Mouse (Mus musculus) spleen, adult 18-20 months (tissue): ENCODE measurements around the gene Clta.
"Not testable (repeated sequence)": the region's sequence is repeated elsewhere in the genome, so short reads cannot be mapped to it uniquely, and the experiment has no call there.

Source experiments
- DNase-seq, 2 experiments: peaks; one replicate each; pipeline ENCODE4 v3.0.0; 2022; ENCODE audit warnings: mixed read lengths in 2 of 2

The Clta gene

DNA sequence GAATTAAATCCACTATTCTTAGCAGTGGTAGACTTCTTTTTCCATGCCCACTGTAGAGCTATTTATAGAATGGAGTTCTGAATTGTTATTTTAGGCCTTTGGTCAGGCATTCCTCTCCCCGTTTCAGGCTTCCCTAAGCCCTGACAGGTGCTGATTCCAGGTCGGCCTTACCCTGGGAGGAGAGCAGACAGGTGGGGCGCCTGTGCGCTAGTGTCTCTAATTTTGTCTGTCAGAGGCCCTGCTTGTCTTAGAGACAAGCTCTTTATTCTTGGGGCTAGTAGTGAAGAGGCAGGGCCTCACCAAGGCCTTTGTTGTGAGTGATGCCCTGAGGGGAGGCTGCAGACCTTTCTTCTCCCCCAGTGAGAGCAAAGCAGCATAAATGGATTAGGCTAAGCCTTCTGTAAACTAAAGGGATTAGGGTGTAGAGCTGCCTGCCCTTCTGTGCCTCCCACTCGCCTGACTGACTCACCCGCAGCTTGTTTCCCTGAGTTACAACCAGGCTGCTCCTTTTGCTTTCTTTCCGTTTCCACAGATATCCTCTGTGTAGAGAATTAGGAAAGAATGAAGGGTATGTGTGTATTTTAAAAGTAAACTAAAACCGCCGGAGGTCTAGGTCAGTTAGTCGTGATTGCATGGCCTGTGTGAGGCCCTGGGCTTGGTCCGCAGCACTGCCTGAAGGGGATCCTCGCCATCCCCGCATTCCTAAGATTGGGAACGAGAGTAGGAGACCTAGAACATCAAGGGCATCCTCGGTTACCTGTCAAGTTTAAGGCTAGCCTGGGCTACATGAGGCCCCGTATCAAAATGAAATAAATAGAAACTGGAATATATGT, 24.3 kb downstream of the Clta start:
- DNase-seq, result no peak

DNA sequence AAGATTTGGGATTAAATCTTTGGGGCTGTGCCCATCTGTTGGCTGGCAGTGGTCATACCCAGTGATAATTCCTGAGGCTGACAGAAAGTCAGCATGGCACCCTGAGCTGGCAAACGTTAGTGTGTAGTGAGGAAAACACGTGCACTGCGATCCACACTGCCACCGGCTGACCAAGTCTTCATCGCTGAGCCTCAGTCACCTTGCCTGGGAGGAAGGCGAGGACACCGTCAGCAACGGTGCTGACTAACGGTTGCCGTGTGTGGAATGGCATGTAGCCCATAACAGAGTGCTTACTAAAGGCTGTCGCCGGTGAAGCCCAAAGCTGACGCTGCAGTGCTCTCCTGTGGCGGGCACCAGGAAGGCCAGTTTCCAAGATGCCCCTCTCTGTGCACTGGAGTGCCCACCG, 25.4 kb downstream of the Clta start:
- no peak for DNase-seq

DNA sequence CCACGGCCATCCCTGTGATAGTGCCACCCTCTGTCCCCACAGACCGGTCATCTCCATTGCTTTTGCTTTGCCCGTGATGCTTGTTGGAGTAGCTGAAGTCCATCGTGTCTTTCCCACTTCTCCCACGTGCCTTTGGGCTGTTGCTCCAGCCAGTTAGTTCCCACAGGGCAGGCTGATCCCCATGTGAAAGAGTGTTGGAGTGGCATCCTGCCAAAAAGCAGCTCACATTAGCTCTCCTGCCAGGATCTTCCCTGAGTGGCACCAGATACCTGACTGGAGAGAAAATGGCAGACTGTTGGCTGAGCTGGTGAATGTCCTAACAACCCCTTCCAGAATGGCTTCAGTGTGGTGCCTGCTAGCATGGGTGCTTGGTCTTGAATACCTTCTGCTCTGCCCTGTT, 27.3 kb downstream of the Clta start:
- no peak for DNase-seq

DNA sequence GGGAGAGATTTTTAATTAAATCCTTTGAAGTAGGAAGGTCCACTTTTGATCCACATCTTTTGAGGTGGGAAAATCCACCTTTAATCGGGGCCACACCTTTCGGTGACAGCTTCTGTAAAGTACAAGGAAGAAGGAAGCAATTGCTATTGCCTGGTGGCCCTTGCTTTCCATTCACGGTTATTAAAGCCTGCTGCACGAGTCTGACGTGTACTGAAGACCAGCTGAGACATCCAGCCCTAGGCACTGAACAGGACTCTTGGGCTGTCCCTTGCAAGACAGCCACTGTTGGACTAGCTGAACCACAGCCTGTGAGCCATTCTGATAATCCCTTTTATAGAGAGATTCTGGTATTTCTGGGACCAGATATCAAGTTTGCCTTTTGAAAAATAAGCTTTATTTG, 32.2 kb downstream of the Clta start:
- no peak for DNase-seq

DNA sequence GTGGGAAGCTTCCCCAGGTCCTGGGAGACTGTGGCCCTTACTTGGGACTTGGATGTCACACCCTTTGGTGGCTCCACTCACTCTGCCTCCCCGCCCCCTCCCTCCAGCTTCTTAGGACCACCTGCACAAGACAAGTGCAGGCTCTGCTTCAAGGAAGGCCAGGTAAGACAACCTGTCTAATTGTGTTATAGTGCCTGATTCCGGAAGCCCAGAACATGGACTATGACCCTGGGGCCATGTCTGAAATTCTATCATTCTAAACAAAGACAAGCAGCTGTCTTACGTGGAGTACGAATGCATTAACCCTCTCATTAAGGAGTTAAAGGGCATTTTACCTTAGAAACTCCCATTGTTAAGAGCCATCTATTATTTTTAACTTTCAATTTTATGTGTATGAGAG, 36.5 kb downstream of the Clta start:
- no peak for DNase-seq

DNA sequence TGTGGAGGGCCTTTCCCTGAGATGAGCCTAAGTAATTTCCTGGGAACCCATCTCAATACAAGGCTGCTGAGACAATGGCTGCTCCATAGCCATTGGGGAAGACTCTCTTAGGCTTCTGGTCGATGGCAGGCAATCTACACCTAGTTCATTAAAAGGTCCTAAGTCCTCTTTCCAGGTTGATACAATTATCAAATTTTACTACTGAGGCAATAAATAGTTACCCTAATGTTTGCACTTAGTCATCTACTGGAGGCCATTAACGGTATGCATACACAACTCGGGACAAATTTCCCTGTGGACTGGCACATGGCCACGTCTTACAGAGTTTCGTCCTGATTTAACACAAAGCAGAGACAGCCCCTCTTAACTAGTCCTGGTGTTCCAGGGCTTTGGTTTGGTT, 38.2 kb downstream of the Clta start:
- no peak for DNase-seq

DNA sequence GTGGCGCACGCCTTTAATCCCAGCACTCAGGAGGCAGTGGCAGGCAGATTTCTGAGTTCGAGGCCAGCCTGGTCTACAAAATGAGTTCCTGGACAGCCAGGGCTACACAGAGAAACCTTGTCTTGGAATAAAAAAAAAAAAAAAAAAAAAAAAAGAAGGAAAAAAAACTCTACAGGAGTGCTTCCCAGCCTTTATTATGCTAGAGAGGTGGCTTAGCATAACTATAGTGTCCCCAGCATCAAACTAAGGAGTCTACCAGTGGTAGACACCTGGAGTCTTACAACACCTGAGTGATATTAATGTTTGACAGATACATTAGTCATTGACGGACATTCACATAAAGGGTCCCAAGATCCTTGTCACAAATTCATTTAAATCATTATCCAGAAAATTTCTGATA, 38.9 kb downstream of the Clta start:
- not testable (repeated sequence) for DNase-seq

DNA sequence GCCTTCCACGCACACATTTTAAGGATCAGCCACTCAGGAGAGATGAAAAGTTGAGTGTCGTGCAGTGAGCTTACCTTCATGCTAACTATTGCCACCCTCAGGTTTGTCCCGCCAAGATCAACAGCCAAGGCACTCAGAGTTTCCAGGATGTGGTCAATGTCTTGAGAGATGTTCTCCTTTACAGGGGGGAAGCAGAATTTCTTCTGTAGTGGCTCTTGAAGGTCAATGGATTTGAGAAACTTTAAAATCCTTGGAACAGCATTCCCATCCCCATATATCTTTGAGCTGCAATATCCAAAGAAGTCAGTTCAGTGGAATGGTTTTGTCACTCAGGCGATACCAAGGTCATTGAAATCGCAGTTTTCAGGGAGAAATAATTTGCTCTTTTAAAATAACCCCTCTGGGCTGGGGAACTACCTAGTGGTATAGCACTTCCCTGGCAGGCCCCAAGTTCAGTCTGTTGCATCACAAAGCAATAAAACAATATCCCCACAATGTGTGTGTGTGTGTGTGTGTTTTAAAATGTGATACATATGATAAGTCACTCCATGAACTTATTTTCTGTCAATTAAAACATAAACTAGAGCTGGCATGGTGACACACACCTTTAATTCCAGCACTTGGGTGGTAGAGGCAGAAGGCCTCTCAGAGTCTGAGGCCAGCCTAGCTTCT, 40.6 kb downstream of the Clta start:
- DNase-seq, result no peak

DNA sequence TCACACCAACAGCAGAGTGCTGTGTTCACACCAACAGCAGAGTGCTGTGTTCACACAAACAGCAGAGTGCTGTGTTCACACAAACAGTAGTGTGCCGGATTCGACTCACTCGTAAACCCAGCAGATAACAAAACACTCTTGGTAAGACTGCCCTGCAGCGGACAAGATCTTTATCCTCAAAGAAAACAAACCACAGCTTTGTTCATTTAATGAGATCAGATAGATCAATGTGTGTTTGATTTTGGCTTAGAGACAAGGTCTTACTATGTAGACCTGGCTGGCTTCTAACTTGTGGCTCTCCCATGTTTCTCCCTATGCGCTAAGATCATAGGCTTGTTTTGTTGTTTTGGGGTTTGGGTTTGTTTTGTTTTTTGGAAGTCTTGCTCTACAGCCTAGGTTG, 41.8 kb downstream of the Clta start:
- no peak for DNase-seq

DNA sequence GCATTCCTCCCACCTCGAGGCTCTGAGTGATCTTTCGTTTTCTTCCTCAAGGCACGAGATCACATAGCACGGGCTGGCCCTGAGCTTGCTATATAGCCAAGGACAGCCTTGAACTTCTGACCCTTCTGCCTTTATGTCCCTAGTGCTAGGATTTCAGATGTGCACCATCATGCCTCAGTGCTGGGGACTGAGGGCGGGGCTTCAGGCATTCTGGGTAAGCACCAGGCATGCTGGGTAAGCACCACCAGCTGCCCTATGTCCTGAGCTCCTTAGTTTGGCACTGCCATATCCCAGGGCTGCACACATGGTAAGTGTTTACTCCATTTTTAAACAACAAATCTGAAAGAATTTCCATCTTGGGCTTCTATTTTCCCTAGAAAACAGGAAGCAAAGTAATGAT, 45.6 kb downstream of the Clta start:
- no peak for DNase-seq

DNA sequence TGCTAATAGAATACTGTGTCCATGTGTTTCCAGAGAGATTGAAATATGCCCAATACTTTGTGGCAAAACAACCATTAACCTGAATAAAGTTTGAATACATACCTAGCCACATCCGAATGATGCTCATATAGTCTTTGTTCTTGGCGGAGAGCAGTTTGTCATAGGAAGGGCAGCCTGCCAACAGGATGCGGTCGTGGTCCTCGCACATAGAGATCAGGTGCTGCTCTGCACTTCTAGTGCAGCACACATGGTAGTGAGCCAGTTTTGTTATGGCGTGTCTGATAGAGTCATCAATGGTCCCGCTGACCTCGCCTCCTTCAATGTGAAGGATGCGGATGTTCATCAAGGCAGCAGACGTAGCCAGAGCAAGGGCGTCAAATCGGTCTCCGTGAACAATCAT, 55.4 kb downstream of the Clta start:
- no peak for DNase-seq

DNA sequence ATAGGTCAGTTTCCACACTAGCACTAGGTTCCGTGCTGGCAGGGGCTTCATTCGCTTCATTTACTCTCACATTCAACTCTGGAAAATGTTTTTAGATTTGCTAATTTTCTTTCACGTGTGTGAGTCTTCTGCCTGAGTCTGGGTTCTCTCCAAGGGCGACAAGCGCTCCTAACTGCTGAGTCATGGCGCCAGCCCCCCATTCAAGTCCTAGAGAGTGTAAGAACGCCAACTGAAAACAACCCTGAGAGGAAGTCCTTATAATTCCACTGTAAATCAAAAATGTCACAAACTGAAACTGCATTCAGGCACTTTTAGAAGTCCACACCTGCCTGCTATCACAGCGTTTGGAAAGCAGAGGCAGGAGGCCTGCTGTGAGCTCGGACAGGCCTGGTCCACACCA, 57.8 kb downstream of the Clta start:
- DNase-seq, result no peak

DNA sequence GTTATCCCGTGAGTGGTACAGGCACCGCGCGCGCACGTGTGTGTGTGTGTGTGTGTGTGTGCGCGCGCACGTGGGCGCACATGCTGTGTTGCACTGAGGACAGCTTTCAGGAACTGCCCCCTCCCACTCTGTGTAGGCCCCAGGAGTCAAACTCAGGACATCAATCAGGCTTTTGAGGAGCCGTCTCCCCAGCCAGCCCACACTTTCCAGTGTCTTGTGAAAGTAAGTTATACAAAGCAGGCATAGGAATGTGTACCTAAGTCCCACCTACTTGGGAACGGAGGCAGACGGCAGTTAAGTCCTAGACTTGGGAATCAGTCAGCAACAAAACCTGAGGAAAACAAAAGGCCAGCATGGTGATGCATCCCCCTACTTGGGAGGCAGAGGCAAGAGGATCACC, 58.6 kb downstream of the Clta start:
- no peak for DNase-seq

DNA sequence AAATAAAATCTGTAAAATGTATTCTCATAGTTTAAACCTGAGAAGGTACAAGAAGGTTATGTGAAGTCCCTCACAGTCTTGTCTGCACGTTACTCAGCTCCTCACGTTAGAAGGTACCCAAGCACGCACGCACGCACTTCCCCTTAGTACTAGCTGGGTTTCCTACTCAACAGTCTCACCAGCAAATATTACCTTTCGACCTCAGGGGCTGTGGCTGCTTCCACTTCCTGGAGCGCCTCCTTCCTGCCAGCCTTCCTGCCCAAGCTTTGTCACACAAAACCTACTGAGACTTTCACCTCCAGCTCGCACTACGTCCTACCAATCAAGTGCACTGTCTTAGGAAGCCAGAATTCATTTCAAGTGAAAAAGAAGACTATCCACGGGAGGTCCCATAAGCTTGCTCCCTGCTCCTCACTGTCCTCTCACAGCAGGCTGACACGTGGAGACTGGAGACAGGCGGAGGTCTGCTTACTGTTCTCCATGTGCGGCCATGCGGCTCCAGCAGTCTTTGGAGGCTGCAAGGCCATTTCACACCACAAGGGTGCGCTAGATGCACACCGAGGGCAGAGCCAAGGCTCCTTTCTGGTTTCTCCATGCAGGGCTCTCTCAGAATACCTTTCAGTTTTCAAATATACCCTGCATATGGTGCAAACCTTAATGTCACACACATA, 61.2 kb downstream of the Clta start:
- peak; percentile 82 to 91 for DNase-seq

DNA sequence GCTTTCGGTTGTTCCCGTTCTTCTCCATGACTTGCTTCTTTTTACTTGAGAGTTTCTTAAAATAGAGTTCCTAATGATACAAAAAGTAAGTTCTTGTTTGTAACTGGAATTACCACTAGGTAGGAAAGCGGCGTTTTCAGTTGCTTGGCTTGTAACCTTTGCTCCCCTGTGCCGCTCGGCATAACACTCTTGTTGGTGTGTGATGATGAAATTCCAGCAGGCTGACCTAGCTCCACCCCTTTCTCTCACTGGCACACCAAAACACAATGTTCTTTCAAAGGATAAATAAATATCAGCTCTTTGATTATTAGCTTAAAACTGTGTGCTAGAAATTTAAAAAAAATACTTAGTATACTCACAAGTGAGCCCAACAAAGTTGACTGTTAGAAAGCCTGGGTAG, 62.6 kb downstream of the Clta start:
- DNase-seq, result no peak

DNA sequence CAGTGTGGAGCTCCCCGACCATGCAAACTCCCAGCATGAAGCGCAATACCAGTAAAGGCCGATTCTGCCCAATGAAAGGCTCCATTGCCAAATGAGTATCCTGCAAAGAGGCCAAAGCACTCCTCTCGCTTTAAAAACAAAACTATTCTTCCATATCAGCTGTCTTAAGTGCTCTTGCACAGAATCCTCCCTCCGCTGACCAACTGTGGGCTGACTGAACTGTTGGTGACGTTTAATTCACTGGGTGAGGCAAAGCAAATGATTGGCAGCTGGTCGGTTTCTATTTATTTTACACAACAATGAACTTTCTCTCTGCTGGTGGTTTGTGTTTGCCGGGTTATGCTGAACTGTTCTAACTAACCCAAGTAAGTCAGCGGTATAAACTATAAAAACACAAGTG, 64.5 kb downstream of the Clta start:
- DNase-seq, result no peak

DNA sequence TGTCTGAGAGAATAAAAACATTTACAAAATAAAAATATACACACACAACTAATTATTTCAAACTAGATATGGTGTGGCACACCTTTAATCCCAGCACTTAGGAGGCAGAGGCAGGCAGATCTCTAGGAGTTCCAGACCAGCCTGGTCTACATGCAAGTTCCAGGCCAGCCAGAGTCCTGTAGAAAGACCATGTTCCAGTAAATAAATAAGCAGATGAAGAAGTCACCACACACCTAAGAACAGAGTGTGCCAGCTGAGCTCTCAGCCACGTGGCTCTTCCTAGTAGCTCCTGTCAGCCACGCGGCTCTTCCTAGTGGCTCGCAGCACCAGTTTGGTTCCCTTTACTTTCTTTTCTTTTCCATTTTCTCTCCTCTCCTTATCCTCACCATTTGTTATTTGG, 65.2 kb downstream of the Clta start:
- no peak for DNase-seq

DNA sequence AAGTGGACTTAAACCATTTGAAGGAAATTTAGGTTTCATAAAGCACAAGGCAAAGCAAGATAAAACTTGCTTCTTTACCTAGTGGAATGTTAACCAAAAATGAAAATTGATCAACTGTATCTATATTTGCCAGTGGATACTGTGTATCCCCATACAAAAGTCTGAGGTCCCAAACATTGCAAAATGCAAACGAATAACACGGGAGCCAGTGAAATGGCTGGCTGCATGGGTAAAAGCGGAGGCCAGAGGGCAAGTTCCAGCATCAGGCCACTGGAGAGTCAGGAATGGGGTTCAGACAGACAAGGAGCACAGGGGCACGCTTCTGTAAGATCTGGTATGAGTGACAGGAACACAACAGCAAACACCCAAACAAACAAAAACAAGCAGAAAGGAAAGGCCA, 66.4 kb downstream of the Clta start:
- no peak for DNase-seq

DNA sequence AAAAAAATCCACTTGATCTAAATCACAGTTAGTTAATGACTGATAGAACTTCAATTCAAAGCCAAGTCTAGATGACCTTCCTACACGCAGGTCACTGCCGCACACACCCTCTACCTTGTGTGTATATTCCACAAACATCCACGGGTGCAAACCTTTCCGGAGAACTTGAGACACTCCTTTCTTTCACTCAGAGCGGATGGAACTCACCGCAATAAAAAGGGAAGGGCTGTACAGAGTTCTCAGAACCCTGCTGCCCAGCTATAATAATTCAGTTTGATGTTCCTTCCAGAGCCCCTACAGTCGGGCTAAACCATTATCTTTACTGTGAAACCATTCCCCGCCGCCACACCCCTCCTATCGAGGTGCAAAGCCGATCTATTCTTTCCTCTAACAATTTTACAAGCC, 67.5 kb downstream of the Clta start:
- no peak for DNase-seq

DNA sequence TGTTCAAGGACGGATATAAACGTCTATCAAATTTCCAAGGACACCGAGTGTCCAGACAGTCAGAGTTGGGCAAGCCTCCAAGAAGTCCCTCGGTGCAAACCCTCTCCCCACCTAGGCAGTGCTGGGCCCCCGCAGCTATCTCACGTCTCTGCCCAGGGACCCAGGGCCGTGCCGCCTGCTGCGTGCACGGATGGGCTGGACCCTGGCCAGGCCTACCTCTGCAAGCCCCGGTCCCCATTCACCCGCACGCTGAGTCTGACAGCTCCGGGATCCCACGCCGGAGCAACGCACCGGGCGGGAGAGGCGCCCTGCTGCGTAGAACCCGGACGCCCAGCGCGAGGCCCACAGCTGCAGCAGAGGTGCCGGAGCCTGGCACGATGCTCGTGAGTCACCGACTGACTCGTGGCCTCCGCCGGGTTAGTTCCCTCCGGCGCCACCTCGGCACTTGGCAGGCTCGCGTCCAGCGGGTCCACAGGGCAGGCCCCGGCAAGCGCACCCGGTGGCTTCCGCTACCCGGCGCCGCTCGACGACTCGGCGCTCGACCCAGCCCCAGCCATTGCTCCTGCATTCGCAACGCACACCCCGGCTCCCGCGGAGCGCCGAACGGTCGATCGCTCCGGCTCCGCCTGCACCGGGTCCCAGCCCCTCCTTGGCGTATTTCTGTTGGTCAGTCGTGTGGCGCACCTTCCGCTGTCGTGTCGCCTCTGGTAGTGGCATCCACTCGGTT, 68.1 kb downstream of the Clta start:
- DNase-seq, result peak; percentile 83 to 88

DNA sequence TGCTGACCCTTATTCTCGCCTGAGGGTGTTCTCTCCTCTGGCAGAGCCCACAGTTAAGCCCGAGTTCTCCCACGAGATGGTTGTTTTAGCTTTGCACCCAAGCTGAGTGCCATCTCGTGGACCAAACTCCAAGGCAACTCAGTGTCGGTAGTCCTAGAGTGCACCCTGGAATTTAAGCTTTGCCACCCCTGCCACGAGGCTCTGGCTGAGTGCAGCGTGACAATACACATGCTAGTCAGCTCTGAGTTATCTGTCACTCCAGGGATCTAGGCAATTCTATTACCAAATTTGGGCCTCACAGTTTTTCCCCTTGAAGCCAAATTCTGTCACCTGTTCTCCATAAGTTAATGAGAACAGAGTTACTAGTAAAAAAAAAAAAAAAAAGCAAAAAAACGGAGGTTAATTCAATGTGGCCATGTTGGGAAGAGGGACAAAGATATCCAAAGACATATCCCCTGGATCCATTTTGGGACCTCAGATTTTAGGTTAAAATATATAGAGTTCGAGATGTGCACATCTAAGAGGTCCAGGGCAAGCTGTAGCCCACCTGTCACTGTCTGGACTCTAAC, 68.7 kb downstream of the Clta start:
- no peak for DNase-seq

DNA sequence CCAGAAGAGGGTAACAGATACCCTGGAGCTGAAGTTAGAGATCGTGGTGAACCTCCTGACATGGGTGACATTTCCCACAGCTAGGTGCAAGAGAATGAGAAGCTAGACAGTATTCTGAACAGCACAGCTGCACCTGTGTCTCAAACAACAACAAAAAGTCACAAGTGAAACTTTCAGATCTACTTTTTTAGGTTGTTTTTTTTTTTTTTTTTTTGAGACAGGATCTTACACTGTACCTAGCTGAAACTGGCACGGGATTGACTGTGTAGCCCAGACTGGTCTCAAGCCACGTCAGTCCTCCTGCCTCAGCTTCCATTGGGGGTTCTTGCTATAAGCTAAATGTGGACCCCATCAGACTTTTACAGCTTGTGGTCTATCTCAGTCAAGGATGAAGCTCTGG, 69.5 kb downstream of the Clta start:
- DNase-seq, result no peak

DNA sequence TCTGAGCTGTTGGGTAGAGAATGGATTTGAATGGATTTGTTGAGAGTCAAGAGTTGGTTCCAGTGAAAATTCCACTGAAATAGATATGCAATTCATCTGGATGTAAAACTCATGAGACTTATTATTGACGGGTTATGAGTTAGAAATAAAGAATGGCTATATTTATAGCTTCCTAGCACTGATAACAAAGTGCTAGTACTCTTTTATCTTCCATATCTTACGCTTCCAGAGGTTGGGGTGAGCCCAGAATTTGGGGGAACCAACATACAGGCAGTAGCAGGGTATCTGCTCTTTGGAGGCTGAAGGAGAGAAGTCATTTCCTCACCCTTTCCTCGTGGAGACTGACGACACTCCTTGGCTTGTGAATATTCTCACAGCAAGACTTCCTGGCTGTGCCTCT, 70.2 kb downstream of the Clta start:
- no peak for DNase-seq
